Mouse (Mus musculus): ENCODE data around the gene Fam43a. TPM values are rescaled to one million over a fixed set of nuclear protein-coding genes. Genes with fewer than 3 reads are reported as not detected.

Fam43a gene
- polyA plus RNA-seq, 2 experiments, result 1.6 to 2.9 TPM

- DNase-seq (ENCODE audit: low read depth in 3 of 3, low spot score in 3 of 3), result no peak
- Histone ChIP-seq H3K27me3 (ENCODE audit: control insufficient read depth, insufficient read depth, low read length) (peaks cover 17% of the 10 kb centered on the region), H3K36me3 (replicated peaks; ENCODE audit: control insufficient read depth, insufficient read depth, low read depth) (no peaks in the 10 kb centered on the region), H3K9ac (replicated peaks) (no peak overlapping the region), H3K4me3 (ENCODE audit: insufficient read depth in 1 of 2, low read depth in 2 of 2, low read length in 2 of 2) (no peak overlapping the region), H3K4me2 (ENCODE audit: low read depth) (no peak overlapping the region), H3K27ac (no peak overlapping the region), H3K9me3 (ENCODE audit: control insufficient read depth, low read length) (no peaks in the 10 kb centered on the region), H3K4me1 (replicated peaks; ENCODE audit: control insufficient read depth in 2 of 2, insufficient read depth in 2 of 2, low read length in 1 of 2) (peaks cover 0 to 2% of the 10 kb centered on the region in 2 experiments; a peak in 1 of 4 replicates)
- no peak for ATAC-seq (ENCODE audit: insufficient read depth)
- 30% methylated on average over 3 of the region's 3 CpGs for WGBS (ENCODE audit: insufficient replicate concordance)
- TF ChIP-seq CTCF (IDR thresholded peaks at IDR 0.05; ENCODE audit: low read depth) (no peak), EP300 (IDR thresholded peaks at IDR 0.05; ENCODE audit: low read depth) (no peak)
Observed at GRCm38 (mm10) chr16:30595356-30595755, 4.2 kb upstream of the Fam43a start.

GRCm38 (mm10) chr16:30595835-30596557 lies 3.5 kb upstream of the Fam43a start:
- Histone ChIP-seq H3K27ac (no peak overlapping the region), H3K4me3 (ENCODE audit: insufficient read depth in 1 of 2, low read depth in 2 of 2, low read length in 2 of 2) (no peak overlapping the region), H3K4me1 (replicated peaks; ENCODE audit: control insufficient read depth in 2 of 2, insufficient read depth in 2 of 2, low read length in 1 of 2) (peaks cover 0 to 2% of the 10 kb centered on the region in 2 experiments; a peak in 1 of 4 replicates), H3K4me2 (ENCODE audit: low read depth) (no peak overlapping the region), H3K9me3 (ENCODE audit: control insufficient read depth, low read length) (no peaks in the 10 kb centered on the region), H3K9ac (replicated peaks) (no peak overlapping the region), H3K27me3 (ENCODE audit: control insufficient read depth, insufficient read depth, low read length) (peaks cover 23% of the 10 kb centered on the region), H3K36me3 (replicated peaks; ENCODE audit: control insufficient read depth, insufficient read depth, low read depth) (no peaks in the 10 kb centered on the region)
- no peak for TF ChIP-seq EP300 (IDR thresholded peaks at IDR 0.05; ENCODE audit: low read depth)
- TF ChIP-seq CTCF (IDR thresholded peaks at IDR 0.05; ENCODE audit: low read depth), result no peak
- WGBS (ENCODE audit: insufficient replicate concordance), result 40% methylated on average over 14 of the region's 14 CpGs
- DNase-seq (ENCODE audit: low read depth in 3 of 3, low spot score in 3 of 3) (no peak), ATAC-seq (ENCODE audit: insufficient read depth) (no peak)

DNA sequence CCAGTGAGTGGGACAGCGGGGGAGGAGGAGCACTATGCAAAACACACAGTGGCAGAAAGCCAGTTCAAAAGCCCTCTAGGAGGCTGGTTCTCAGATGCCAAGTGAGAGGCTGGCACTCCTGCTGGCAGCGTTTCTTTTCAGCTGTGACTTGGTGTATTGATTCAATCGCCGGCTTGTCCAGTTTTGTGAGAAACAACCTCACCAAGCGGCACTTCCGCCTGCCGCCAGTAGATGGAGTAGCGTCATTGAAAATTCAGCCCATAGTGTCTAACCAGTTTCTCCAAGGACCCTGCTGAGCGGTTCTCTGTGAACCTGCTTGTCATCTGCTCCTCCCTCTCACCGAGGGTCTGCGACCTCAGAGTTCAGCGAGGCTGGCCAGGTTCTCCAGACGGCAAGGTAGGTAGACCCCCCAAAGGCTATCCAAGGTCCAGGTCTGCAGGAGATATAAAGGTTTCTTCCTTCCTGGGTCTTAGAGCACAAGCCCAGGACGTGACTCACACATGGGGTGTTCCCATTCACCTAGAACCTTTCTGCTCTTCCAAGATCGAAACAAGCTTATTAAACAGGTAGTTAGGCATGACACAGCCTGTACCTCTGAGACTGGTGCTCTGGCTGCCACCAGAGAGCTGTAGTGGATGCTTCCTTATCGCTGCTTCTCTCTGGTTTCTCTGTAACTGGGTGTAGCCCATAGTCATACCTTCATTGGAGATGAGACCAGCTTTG lies 2.4 kb upstream of the Fam43a start:
- Histone ChIP-seq H3K27ac (no peak overlapping the region), H3K4me1 (replicated peaks; ENCODE audit: control insufficient read depth in 2 of 2, insufficient read depth in 2 of 2, low read length in 1 of 2) (peaks cover 0 to 2% of the 10 kb centered on the region in 2 experiments; a peak in 1 of 4 replicates), H3K36me3 (replicated peaks; ENCODE audit: control insufficient read depth, insufficient read depth, low read depth) (no peaks in the 10 kb centered on the region), H3K9ac (replicated peaks) (no peak overlapping the region), H3K4me3 (ENCODE audit: insufficient read depth in 1 of 2, low read depth in 2 of 2, low read length in 2 of 2) (peak overlapping the region in 1 of 2 experiments; percentile 34; a peak in 1 of 4 replicates), H3K4me2 (ENCODE audit: low read depth) (peak overlapping the region; percentile 45), H3K9me3 (ENCODE audit: control insufficient read depth, low read length) (no peaks in the 10 kb centered on the region), H3K27me3 (ENCODE audit: control insufficient read depth, insufficient read depth, low read length) (peaks cover 33% of the 10 kb centered on the region)
- WGBS (ENCODE audit: insufficient replicate concordance), result 9% methylated on average over 16 of the region's 16 CpGs
- ATAC-seq (ENCODE audit: insufficient read depth) (no peak), DNase-seq (ENCODE audit: low read depth in 3 of 3, low spot score in 3 of 3) (peak; percentile 46 to 51 (median 47))
- TF ChIP-seq CTCF (IDR thresholded peaks at IDR 0.05; ENCODE audit: low read depth) (peak; percentile 89), EP300 (IDR thresholded peaks at IDR 0.05; ENCODE audit: low read depth) (no peak)

DNA sequence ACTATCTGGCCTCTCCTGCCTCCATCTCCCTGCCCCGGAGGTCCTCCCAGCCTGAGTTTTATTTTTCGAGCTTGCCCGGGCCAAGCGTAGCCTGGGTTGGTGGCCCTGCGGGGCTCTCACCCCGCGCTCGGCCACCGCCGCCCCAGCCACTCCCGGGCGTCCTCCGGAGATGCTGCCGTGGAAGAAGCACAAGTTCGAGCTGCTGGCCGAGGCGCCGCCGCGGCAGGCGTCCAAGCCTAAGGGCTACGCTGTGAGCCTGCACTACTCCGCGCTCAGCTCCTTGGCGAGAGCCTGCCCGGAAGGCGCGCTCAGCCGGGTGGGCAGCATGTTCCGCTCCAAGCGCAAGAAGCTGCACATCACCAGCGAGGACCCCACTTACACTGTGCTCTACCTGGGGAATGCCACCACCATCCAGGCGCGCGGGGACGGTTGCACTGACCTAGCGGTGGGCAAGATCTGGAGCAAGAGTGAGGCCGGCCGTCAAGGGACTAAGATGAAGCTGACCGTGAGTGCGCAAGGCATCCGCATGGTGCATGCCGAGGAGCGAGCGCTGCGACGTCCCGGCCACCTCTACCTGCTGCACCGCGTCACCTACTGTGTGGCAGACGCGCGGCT lies 1.0 kb downstream of the Fam43a start:
- Histone ChIP-seq H3K36me3 (replicated peaks; ENCODE audit: control insufficient read depth, insufficient read depth, low read depth) (no peaks in the 10 kb centered on the region), H3K4me1 (replicated peaks; ENCODE audit: control insufficient read depth in 2 of 2, insufficient read depth in 2 of 2, low read length in 1 of 2) (peaks cover 0 to 7% of the 10 kb centered on the region in 2 experiments; a peak in 1 of 4 replicates), H3K4me2 (ENCODE audit: low read depth) (peak overlapping the region; percentile 55), H3K27me3 (ENCODE audit: control insufficient read depth, insufficient read depth, low read length) (peaks cover 33% of the 10 kb centered on the region), H3K4me3 (ENCODE audit: insufficient read depth in 1 of 2, low read depth in 2 of 2, low read length in 2 of 2) (peak overlapping the region; percentile 9 to 47), H3K9me3 (ENCODE audit: control insufficient read depth, low read length) (no peaks in the 10 kb centered on the region), H3K9ac (replicated peaks) (peak overlapping the region; percentile 23; the same call in 1 of the 2 replicates), H3K27ac (no peak overlapping the region)
- under 1% methylated on average over 53 of the region's 53 CpGs for WGBS (ENCODE audit: insufficient replicate concordance)
- no peak for TF ChIP-seq EP300 (IDR thresholded peaks at IDR 0.05; ENCODE audit: low read depth)
- no peak for TF ChIP-seq CTCF (IDR thresholded peaks at IDR 0.05; ENCODE audit: low read depth)
- no peak for ATAC-seq (ENCODE audit: insufficient read depth)
- DNase-seq (ENCODE audit: low read depth in 3 of 3, low spot score in 3 of 3), result no peak
